Mouse (Mus musculus): ENCODE data around the gene Rgs10.

GRCm38 (mm10) chr7:128374156-128374555 is 44.4 kb downstream of the Rgs10 start:
- TF ChIP-seq BHLHE40 (IDR thresholded peaks at IDR 0.05; ENCODE audit: borderline replicate concordance, low read depth, low read length) (no peak), CHD2 (IDR thresholded peaks at IDR 0.05; ENCODE audit: low read length) (no peak), MXI1 (IDR thresholded peaks at IDR 0.05; ENCODE audit: low read depth, low read length) (no peak), CTCF (IDR thresholded peaks at IDR 0.05 in 2 of 3, conservative IDR thresholded peaks at IDR 0.05 in 1 of 3; ENCODE audit: control insufficient read depth in 1 of 3, insufficient read depth in 1 of 3, low read depth in 2 of 3, low read length in 3 of 3, poor library complexity in 1 of 3, severe bottlenecking in 1 of 3) (no peak), MEF2A (IDR thresholded peaks at IDR 0.05; ENCODE audit: extremely low read depth, insufficient replicate concordance, low read depth, low read length, poor library complexity, severe bottlenecking) (no peak), RCOR1 (IDR thresholded peaks at IDR 0.05; ENCODE audit: low read depth, low read length) (no peak), POLR2A (IDR thresholded peaks at IDR 0.05; ENCODE audit: control insufficient read depth in 1 of 2, insufficient read depth in 1 of 2, low read depth in 1 of 2, low read length in 2 of 2, poor library complexity in 1 of 2) (no peak), TCF12 (IDR thresholded peaks at IDR 0.05; ENCODE audit: low read depth, low read length) (no peak), EP300 (IDR thresholded peaks at IDR 0.05; ENCODE audit: low read depth in 1 of 2, low read length in 2 of 2) (no peak), ZNF384 (IDR thresholded peaks at IDR 0.05; ENCODE audit: low read depth, low read length) (no peak), SMC3 (IDR thresholded peaks at IDR 0.05; ENCODE audit: low read depth, low read length) (no peak), UBTF (IDR thresholded peaks at IDR 0.05; ENCODE audit: borderline replicate concordance, insufficient read depth, low read depth, low read length) (no peak), GABPA (IDR thresholded peaks at IDR 0.05; ENCODE audit: low read depth, low read length) (no peak)

Measured in MEL (cell line).